Mouse (Mus musculus): ENCODE measurements around the gene Angptl8. TPM values are rescaled to one million over a fixed set of nuclear protein-coding genes. Genes with fewer than 3 reads are reported as not detected.
A peak's percentile ranks its signal among the peaks of the same experiment; 100 is the strongest.

Angptl8 gene
- polyA plus RNA-seq, 1 experiment = not detected

- Histone ChIP-seq H3K27me3 (ENCODE audit: control insufficient read depth, insufficient read depth, low read length) (no peaks in the 10 kb centered on the region), H3K27ac (ENCODE audit: insufficient read depth, low read length) (no peak overlapping the region), H3K4me3 (replicated peaks; ENCODE audit: insufficient read depth, low read depth, low read length) (no peak overlapping the region), H3K4me1 (ENCODE audit: control insufficient read depth, insufficient read depth, low read length) (peaks cover 12% of the 10 kb centered on the region)
- DNase-seq = no peak
- TF ChIP-seq CTCF (IDR thresholded peaks at IDR 0.05; ENCODE audit: borderline replicate concordance, insufficient read depth, low read depth, low read length) (no peak), POLR2A (IDR thresholded peaks at IDR 0.05; ENCODE audit: borderline replicate concordance, insufficient read depth, low read length) (no peak)
- WGBS = 63% methylated on average over 5 of the region's 5 CpGs
These were observed 4.9 kb upstream of the Angptl8 start for GRCm38 (mm10) chr9:21830461-21830850.

- no peak for TF ChIP-seq CTCF (IDR thresholded peaks at IDR 0.05; ENCODE audit: borderline replicate concordance, insufficient read depth, low read depth, low read length)
- TF ChIP-seq POLR2A (IDR thresholded peaks at IDR 0.05; ENCODE audit: borderline replicate concordance, insufficient read depth, low read length) = no peak
- H3K4me1 ChIP-seq (ENCODE audit: control insufficient read depth, insufficient read depth, low read length) = peaks cover 12% of the 10 kb centered on the region
- WGBS = 74% methylated on average over 11 of the region's 11 CpGs
- H3K27me3 ChIP-seq (ENCODE audit: control insufficient read depth, insufficient read depth, low read length) = no peaks in the 10 kb centered on the region
- no peak overlapping the region for H3K4me3 ChIP-seq (replicated peaks; ENCODE audit: insufficient read depth, low read depth, low read length)
- no peak for DNase-seq
- no peak overlapping the region for H3K27ac ChIP-seq (ENCODE audit: insufficient read depth, low read length)
These were observed 4.4 kb upstream of the Angptl8 start for GRCm38 (mm10) chr9:21830936-21831335.

GRCm38 (mm10) chr9:21831558-21832240 lies 3.6 kb upstream of the Angptl8 start:
- no peak overlapping the region for H3K4me3 ChIP-seq (replicated peaks; ENCODE audit: insufficient read depth, low read depth, low read length)
- DNase-seq = no peak
- TF ChIP-seq POLR2A (IDR thresholded peaks at IDR 0.05; ENCODE audit: borderline replicate concordance, insufficient read depth, low read length) = no peak
- WGBS = 80% methylated on average over 20 of the region's 20 CpGs
- H3K27ac ChIP-seq (ENCODE audit: insufficient read depth, low read length) = no peak overlapping the region
- peaks cover 12% of the 10 kb centered on the region for H3K4me1 ChIP-seq (ENCODE audit: control insufficient read depth, insufficient read depth, low read length)
- no peaks in the 10 kb centered on the region for H3K27me3 ChIP-seq (ENCODE audit: control insufficient read depth, insufficient read depth, low read length)

- no peak for TF ChIP-seq CTCF (IDR thresholded peaks at IDR 0.05; ENCODE audit: borderline replicate concordance, insufficient read depth, low read depth, low read length)
- TF ChIP-seq POLR2A (IDR thresholded peaks at IDR 0.05; ENCODE audit: borderline replicate concordance, insufficient read depth, low read length) = no peak
- WGBS = 97% methylated on average over 2 of the region's 2 CpGs
These were observed 2.4 kb downstream of the Angptl8 start for GRCm38 (mm10) chr9:21837690-21838089.

GRCm38 (mm10) chr9:21840115-21840787 lies 4.9 kb downstream of the Angptl8 start:
- WGBS = 60% methylated on average over 8 of the region's 8 CpGs
- no peak overlapping the region for H3K4me3 ChIP-seq (replicated peaks; ENCODE audit: insufficient read depth, low read depth, low read length)
- peak in 1 of 2 experiments; percentile 38 for DNase-seq
- H3K27me3 ChIP-seq (ENCODE audit: control insufficient read depth, insufficient read depth, low read length) = no peaks in the 10 kb centered on the region
- no peak for TF ChIP-seq POLR2A (IDR thresholded peaks at IDR 0.05; ENCODE audit: borderline replicate concordance, insufficient read depth, low read length)
- peak; percentile 83 for TF ChIP-seq CTCF (IDR thresholded peaks at IDR 0.05; ENCODE audit: borderline replicate concordance, insufficient read depth, low read depth, low read length)
- H3K4me1 ChIP-seq (ENCODE audit: control insufficient read depth, insufficient read depth, low read length) = no peaks in the 10 kb centered on the region
- no peak overlapping the region for H3K27ac ChIP-seq (ENCODE audit: insufficient read depth, low read length)

More at GRCm38 (mm10) chr9:21837690-21838089, 2.4 kb downstream of the Angptl8 start:
- no peak for DNase-seq
- H3K4me3 ChIP-seq (replicated peaks; ENCODE audit: insufficient read depth, low read depth, low read length) = no peak overlapping the region
- no peak overlapping the region for H3K27ac ChIP-seq (ENCODE audit: insufficient read depth, low read length)
- H3K27me3 ChIP-seq (ENCODE audit: control insufficient read depth, insufficient read depth, low read length) = no peaks in the 10 kb centered on the region
- no peaks in the 10 kb centered on the region for H3K4me1 ChIP-seq (ENCODE audit: control insufficient read depth, insufficient read depth, low read length)

GRCm38 (mm10) chr9:21841340-21841739 lies 6.0 kb downstream of the Angptl8 start:
- TF ChIP-seq CTCF (IDR thresholded peaks at IDR 0.05; ENCODE audit: borderline replicate concordance, insufficient read depth, low read depth, low read length) (no peak), POLR2A (IDR thresholded peaks at IDR 0.05; ENCODE audit: borderline replicate concordance, insufficient read depth, low read length) (no peak)
- WGBS = 89% methylated on average over 6 of the region's 6 CpGs
- no peak for DNase-seq
- H3K4me1 ChIP-seq (ENCODE audit: control insufficient read depth, insufficient read depth, low read length) = no peaks in the 10 kb centered on the region; the same call in 1 of the 2 replicates
- no peak overlapping the region for H3K4me3 ChIP-seq (replicated peaks; ENCODE audit: insufficient read depth, low read depth, low read length)
- H3K27ac ChIP-seq (ENCODE audit: insufficient read depth, low read length) = no peak overlapping the region
- H3K27me3 ChIP-seq (ENCODE audit: control insufficient read depth, insufficient read depth, low read length) = no peaks in the 10 kb centered on the region

- no peaks in the 10 kb centered on the region; the same call in 1 of the 2 replicates for H3K4me1 ChIP-seq (ENCODE audit: control insufficient read depth, insufficient read depth, low read length)
- TF ChIP-seq CTCF (IDR thresholded peaks at IDR 0.05; ENCODE audit: borderline replicate concordance, insufficient read depth, low read depth, low read length) (no peak), POLR2A (IDR thresholded peaks at IDR 0.05; ENCODE audit: borderline replicate concordance, insufficient read depth, low read length) (no peak)
- no peaks in the 10 kb centered on the region for H3K27me3 ChIP-seq (ENCODE audit: control insufficient read depth, insufficient read depth, low read length)
- H3K4me3 ChIP-seq (replicated peaks; ENCODE audit: insufficient read depth, low read depth, low read length) = no peak overlapping the region
- 41% methylated on average over 5 of the region's 5 CpGs for WGBS
- DNase-seq = no peak
- no peak overlapping the region for H3K27ac ChIP-seq (ENCODE audit: insufficient read depth, low read length)
These were observed 7.1 kb downstream of the Angptl8 start for GRCm38 (mm10) chr9:21842391-21842790.

GRCm38 (mm10) chr9:21843086-21843485 lies 7.8 kb downstream of the Angptl8 start:
- TF ChIP-seq CTCF (IDR thresholded peaks at IDR 0.05; ENCODE audit: borderline replicate concordance, insufficient read depth, low read depth, low read length) (no peak), POLR2A (IDR thresholded peaks at IDR 0.05; ENCODE audit: borderline replicate concordance, insufficient read depth, low read length) (no peak)
- no peak for DNase-seq
- Histone ChIP-seq H3K4me3 (replicated peaks; ENCODE audit: insufficient read depth, low read depth, low read length) (no peak overlapping the region), H3K4me1 (ENCODE audit: control insufficient read depth, insufficient read depth, low read length) (no peaks in the 10 kb centered on the region; the same call in 1 of the 2 replicates), H3K27ac (ENCODE audit: insufficient read depth, low read length) (no peak overlapping the region), H3K27me3 (ENCODE audit: control insufficient read depth, insufficient read depth, low read length) (no peaks in the 10 kb centered on the region)
- WGBS = 65% methylated on average over 6 of the region's 6 CpGs

Measured in cerebellum, adult 2 months (tissue).